Comparison of ENCODE assay signal across 10 mouse cellular contexts in the genomic region with DNA sequence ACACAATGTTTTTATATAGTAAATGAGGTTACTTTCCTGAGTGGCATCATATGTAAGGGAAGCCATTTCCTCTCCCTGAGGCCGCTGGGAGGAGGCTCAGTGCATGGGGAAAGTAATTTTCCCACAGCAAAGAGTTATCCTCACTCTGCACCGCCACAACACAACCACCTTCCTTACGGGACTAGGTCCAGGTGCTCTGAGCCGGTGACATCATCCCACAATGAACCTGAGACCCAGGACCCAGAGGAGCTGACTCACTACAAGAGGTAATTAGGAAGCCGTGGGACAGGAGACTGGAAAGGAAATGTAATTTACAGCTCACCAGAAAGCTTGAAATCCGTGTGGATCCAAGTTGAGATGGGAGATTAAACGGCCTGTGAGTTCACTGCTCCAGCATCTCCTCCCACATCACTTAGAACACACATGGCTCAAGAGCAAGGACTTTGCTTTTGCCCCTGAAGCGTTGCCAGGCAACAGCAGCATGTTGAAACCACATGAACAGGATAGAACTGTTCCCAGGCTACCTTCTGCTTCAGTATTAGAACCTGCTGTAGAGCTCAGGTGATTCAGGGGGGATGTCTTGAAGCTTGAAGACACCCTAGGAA.
DNase-seq lines count a peak whose midpoint lies in the region; ATAC-seq and TF ChIP-seq lines count a peak whose summit lies in the region.
"Had no signal": no experiment of that assay in that cellular context is flagged by ENCODE, and none has a peak within 500 bp of the region (broad histone marks: within the 10 kb centered on the region; RNA-seq: fewer than 3 reads in every experiment).

No protein-coding gene starts in this region.

- ATAC-seq in hindbrain, postnatal 0 days: peak; percentile 68; the same call in 1 of the 2 replicates
- ATAC-seq in hindbrain, embryonic 13.5 days (ENCODE audit: low FRiP score): no peak
- peak; percentile 67; the same call in 1 of the 2 replicates for ATAC-seq in kidney, embryonic 16.5 days (ENCODE audit: low FRiP score, low TSS enrichment)
- no peak for ATAC-seq in intestine, postnatal 0 days
- ATAC-seq: inflammation-experienced regulatory T-cells, adult 6 months had no signal

- H3K4me1 ChIP-seq in hindbrain, postnatal 0 days (ENCODE audit: insufficient read depth, low read length): no peaks in the 10 kb centered on the region
- H3K4me1 ChIP-seq in hindbrain, embryonic 13.5 days (replicated peaks): 0 out of 2 replicates have a peak, but pooled peaks cover 6% of the 10 kb centered on the region
- H3K4me1 ChIP-seq in kidney, embryonic 16.5 days (ENCODE audit: insufficient read depth, low read length): peaks cover 6% of the 10 kb centered on the region; the same call in 1 of the 2 replicates
- H3K4me1 ChIP-seq in intestine, postnatal 0 days (replicated peaks; ENCODE audit: control insufficient read depth, insufficient read depth, low read length): no peaks in the 10 kb centered on the region
- H3K4me1 ChIP-seq: heart, embryonic 12.5 days had no signal

- no peaks in the 10 kb centered on the region for H3K27me3 ChIP-seq in hindbrain, postnatal 0 days (ENCODE audit: insufficient read depth, low read length)
- no peaks in the 10 kb centered on the region for H3K27me3 ChIP-seq in hindbrain, embryonic 13.5 days
- no peaks in the 10 kb centered on the region for H3K27me3 ChIP-seq in kidney, embryonic 16.5 days (ENCODE audit: insufficient read depth, low read length)
- no peaks in the 10 kb centered on the region for H3K27me3 ChIP-seq in intestine, postnatal 0 days (replicated peaks; ENCODE audit: control insufficient read depth, insufficient read depth, low read length)
- H3K27me3 ChIP-seq: heart, embryonic 12.5 days had no signal

- TF ChIP-seq CTCF in hindbrain, postnatal 0 days (IDR thresholded peaks at IDR 0.05; ENCODE audit: low read depth): no peak
- no peak for TF ChIP-seq CTCF in intestine, postnatal 0 days (IDR thresholded peaks at IDR 0.05; ENCODE audit: low read depth)

- no peak overlapping the region for H3K9ac ChIP-seq in hindbrain, postnatal 0 days (replicated peaks; ENCODE audit: low read length)
- no peak overlapping the region for H3K9ac ChIP-seq in hindbrain, embryonic 13.5 days
- no peak overlapping the region for H3K9ac ChIP-seq in kidney, embryonic 16.5 days (replicated peaks; ENCODE audit: low read length)
- no peak overlapping the region for H3K9ac ChIP-seq in intestine, postnatal 0 days (ENCODE audit: low read depth, low read length)
- H3K9ac ChIP-seq: heart, embryonic 12.5 days had no signal

- WGBS in hindbrain, postnatal 0 days: 58% methylated on average over 8 of the region's 8 CpGs
- 68% methylated on average over 8 of the region's 8 CpGs for WGBS in hindbrain, embryonic 13.5 days
- 34% methylated on average over 8 of the region's 8 CpGs for WGBS in kidney, embryonic 16.5 days
- 42% methylated on average over 8 of the region's 8 CpGs for WGBS in intestine, postnatal 0 days

- no peak overlapping the region for H3K4me2 ChIP-seq in hindbrain, postnatal 0 days (ENCODE audit: low read depth, low read length)
- H3K4me2 ChIP-seq in hindbrain, embryonic 13.5 days: no peak overlapping the region
- no peak overlapping the region for H3K4me2 ChIP-seq in kidney, embryonic 16.5 days (replicated peaks; ENCODE audit: low read depth, low read length)
- no peak overlapping the region for H3K4me2 ChIP-seq in intestine, postnatal 0 days (replicated peaks; ENCODE audit: low read depth)
- H3K4me2 ChIP-seq: heart, embryonic 12.5 days had no signal

- peak; percentile 42 for DNase-seq in hindbrain, postnatal 0 days (ENCODE audit: low spot score)
- DNase-seq in urinary bladder, postnatal 14 days (ENCODE audit: low spot score): peak; percentile 10
- DNase-seq in urinary bladder, postnatal 25 days (ENCODE audit: low spot score): no peak
- DNase-seq in thymus, postnatal 14 days: no peak
- DNase-seq: right cerebral cortex, postnatal 4 days had no signal

- H3K27ac ChIP-seq in hindbrain, postnatal 0 days: no peak overlapping the region
- H3K27ac ChIP-seq in hindbrain, embryonic 13.5 days: no peak overlapping the region
- no peak overlapping the region for H3K27ac ChIP-seq in kidney, embryonic 16.5 days (ENCODE audit: low read length)
- H3K27ac ChIP-seq in intestine, postnatal 0 days (ENCODE audit: low read depth, low read length): no peak overlapping the region

- H3K9me3 ChIP-seq in hindbrain, postnatal 0 days (ENCODE audit: low read length): no peaks in the 10 kb centered on the region
- no peaks in the 10 kb centered on the region for H3K9me3 ChIP-seq in hindbrain, embryonic 13.5 days
- no peaks in the 10 kb centered on the region for H3K9me3 ChIP-seq in kidney, embryonic 16.5 days (ENCODE audit: low read length)
- no peaks in the 10 kb centered on the region for H3K9me3 ChIP-seq in intestine, postnatal 0 days (ENCODE audit: control insufficient read depth)
- H3K9me3 ChIP-seq: heart, embryonic 12.5 days had no signal

- no peaks in the 10 kb centered on the region for H3K36me3 ChIP-seq in hindbrain, postnatal 0 days (ENCODE audit: insufficient read depth, low read length)
- no peaks in the 10 kb centered on the region for H3K36me3 ChIP-seq in hindbrain, embryonic 13.5 days
- no peaks in the 10 kb centered on the region for H3K36me3 ChIP-seq in kidney, embryonic 16.5 days (ENCODE audit: insufficient read depth, low read length)
- H3K36me3 ChIP-seq in intestine, postnatal 0 days (ENCODE audit: control insufficient read depth, insufficient read depth): no peaks in the 10 kb centered on the region
- H3K36me3 ChIP-seq: heart, embryonic 12.5 days had no signal

- no peak overlapping the region for H3K4me3 ChIP-seq in hindbrain, postnatal 0 days (ENCODE audit: low read length)
- H3K4me3 ChIP-seq in hindbrain, embryonic 13.5 days: no peak overlapping the region
- no peak overlapping the region for H3K4me3 ChIP-seq in kidney, embryonic 16.5 days (ENCODE audit: low read length)
- no peak overlapping the region for H3K4me3 ChIP-seq in intestine, postnatal 0 days (ENCODE audit: low read depth, low read length)
- H3K4me3 ChIP-seq: heart, embryonic 12.5 days had no signal

Comparison
In these comparisons a context has a peak if more than half of its experiments do, and no peak if none do; other contexts are left out.
1. ATAC-seq: peak in hindbrain, postnatal 0 days (single experiment) and kidney, embryonic 16.5 days (single experiment); none in hindbrain, embryonic 13.5 days (single experiment) and intestine, postnatal 0 days (single experiment).
2. DNase-seq: peak in hindbrain, postnatal 0 days (single experiment) and urinary bladder, postnatal 14 days (single experiment); none in urinary bladder, postnatal 25 days (single experiment) and thymus, postnatal 14 days (single experiment).